Mouse (Mus musculus): Measurements from ENCODE around the gene Olfr1178. TPM values are rescaled to one million over a fixed set of nuclear protein-coding genes. Genes with fewer than 3 reads are reported as not detected.

The Olfr1178 gene
- polyA plus RNA-seq (2012; rRNA removed), result not detected in 2 replicates

- Histone ChIP-seq H3K4me1 (ENCODE audit: control insufficient read depth, insufficient read depth, low read length) (no peaks in the 10 kb centered on the region), H3K27ac (ENCODE audit: control insufficient read depth, insufficient read depth, low read depth, low read length) (no peak within 1 kb of the TSS), H3K4me3 (ENCODE audit: control insufficient read depth, low read depth, low read length) (no peak within 1 kb of the TSS), H3K27me3 (ENCODE audit: control insufficient read depth, insufficient read depth, low read length) (no peaks in the 10 kb centered on the region), H3K36me3 (ENCODE audit: control insufficient read depth, insufficient read depth, low read length) (no peaks in the 10 kb centered on the region)
- TF ChIP-seq POLR2A (IDR thresholded peaks at IDR 0.05; ENCODE audit: control insufficient read depth, low read depth, low read length) (no peak), CTCF (IDR thresholded peaks at IDR 0.05; ENCODE audit: control insufficient read depth, insufficient read depth, insufficient replicate concordance, low read depth, low read length) (no peak)
Measured at GRCm38 (mm10) chr2:88386762-88387161, at the start of gene Olfr1178. Olfr1178 (plus strand) TSS chr2:88387062.

- H3K36me3 ChIP-seq (ENCODE audit: control insufficient read depth, insufficient read depth, low read length), result no peaks in the 10 kb centered on the region
- H3K4me3 ChIP-seq (ENCODE audit: control insufficient read depth, low read depth, low read length), result no peak within 1 kb of the TSS
- no peaks in the 10 kb centered on the region for H3K27me3 ChIP-seq (ENCODE audit: control insufficient read depth, insufficient read depth, low read length)
- no peaks in the 10 kb centered on the region for H3K4me1 ChIP-seq (ENCODE audit: control insufficient read depth, insufficient read depth, low read length)
- TF ChIP-seq CTCF (IDR thresholded peaks at IDR 0.05; ENCODE audit: control insufficient read depth, insufficient read depth, insufficient replicate concordance, low read depth, low read length) (no peak), POLR2A (IDR thresholded peaks at IDR 0.05; ENCODE audit: control insufficient read depth, low read depth, low read length) (no peak)
- H3K27ac ChIP-seq (ENCODE audit: control insufficient read depth, insufficient read depth, low read depth, low read length), result no peak within 1 kb of the TSS
Measured at GRCm38 (mm10) chr2:88346392-88346791, 40.5 kb upstream of the Olfr1178 start, which contains the start of gene Olfr1177-ps. Olfr1177-ps (minus strand) TSS chr2:88346492.

- Histone ChIP-seq H3K36me3 (ENCODE audit: control insufficient read depth, insufficient read depth, low read length) (no peaks in the 10 kb centered on the region), H3K4me3 (ENCODE audit: control insufficient read depth, low read depth, low read length) (no peak overlapping the region), H3K27ac (ENCODE audit: control insufficient read depth, insufficient read depth, low read depth, low read length) (no peak overlapping the region), H3K27me3 (ENCODE audit: control insufficient read depth, insufficient read depth, low read length) (no peaks in the 10 kb centered on the region), H3K4me1 (ENCODE audit: control insufficient read depth, insufficient read depth, low read length) (no peaks in the 10 kb centered on the region)
- TF ChIP-seq CTCF (IDR thresholded peaks at IDR 0.05; ENCODE audit: control insufficient read depth, insufficient read depth, insufficient replicate concordance, low read depth, low read length) (no peak), POLR2A (IDR thresholded peaks at IDR 0.05; ENCODE audit: control insufficient read depth, low read depth, low read length) (no peak)
Measured at GRCm38 (mm10) chr2:88356304-88356703, 30.6 kb upstream of the Olfr1178 start.

- no peaks in the 10 kb centered on the region for H3K4me1 ChIP-seq (ENCODE audit: control insufficient read depth, insufficient read depth, low read length)
- no peaks in the 10 kb centered on the region for H3K27me3 ChIP-seq (ENCODE audit: control insufficient read depth, insufficient read depth, low read length)
- no peak within 1 kb of the TSS for H3K27ac ChIP-seq (ENCODE audit: control insufficient read depth, insufficient read depth, low read depth, low read length)
- no peak within 1 kb of the TSS for H3K4me3 ChIP-seq (ENCODE audit: control insufficient read depth, low read depth, low read length)
- TF ChIP-seq CTCF (IDR thresholded peaks at IDR 0.05; ENCODE audit: control insufficient read depth, insufficient read depth, insufficient replicate concordance, low read depth, low read length) (no peak), POLR2A (IDR thresholded peaks at IDR 0.05; ENCODE audit: control insufficient read depth, low read depth, low read length) (no peak)
- H3K36me3 ChIP-seq (ENCODE audit: control insufficient read depth, insufficient read depth, low read length), result no peaks in the 10 kb centered on the region
Measured at GRCm38 (mm10) chr2:88406353-88406752, 19.5 kb downstream of the Olfr1178 start, which contains the start of gene Olfr1179. Olfr1179 (minus strand) TSS chr2:88406453.

GRCm38 (mm10) chr2:88419051-88419450 lies 32.2 kb downstream of the Olfr1178 start, which contains the start of gene Olfr1180:
Olfr1180 (minus strand) TSS chr2:88419151.
- no peak within 1 kb of the TSS for H3K4me3 ChIP-seq (ENCODE audit: control insufficient read depth, low read depth, low read length)
- no peaks in the 10 kb centered on the region for H3K27me3 ChIP-seq (ENCODE audit: control insufficient read depth, insufficient read depth, low read length)
- no peaks in the 10 kb centered on the region for H3K4me1 ChIP-seq (ENCODE audit: control insufficient read depth, insufficient read depth, low read length)
- H3K27ac ChIP-seq (ENCODE audit: control insufficient read depth, insufficient read depth, low read depth, low read length), result no peak within 1 kb of the TSS
- no peaks in the 10 kb centered on the region for H3K36me3 ChIP-seq (ENCODE audit: control insufficient read depth, insufficient read depth, low read length)
- TF ChIP-seq POLR2A (IDR thresholded peaks at IDR 0.05; ENCODE audit: control insufficient read depth, low read depth, low read length) (no peak), CTCF (IDR thresholded peaks at IDR 0.05; ENCODE audit: control insufficient read depth, insufficient read depth, insufficient replicate concordance, low read depth, low read length) (no peak)

- no peak within 1 kb of the TSS for H3K4me3 ChIP-seq (ENCODE audit: control insufficient read depth, low read depth, low read length)
- H3K4me1 ChIP-seq (ENCODE audit: control insufficient read depth, insufficient read depth, low read length), result peaks cover 2% of the 10 kb centered on the region; the same call in 1 of the 2 replicates
- H3K27me3 ChIP-seq (ENCODE audit: control insufficient read depth, insufficient read depth, low read length), result no peaks in the 10 kb centered on the region
- no peaks in the 10 kb centered on the region for H3K36me3 ChIP-seq (ENCODE audit: control insufficient read depth, insufficient read depth, low read length)
- TF ChIP-seq CTCF (IDR thresholded peaks at IDR 0.05; ENCODE audit: control insufficient read depth, insufficient read depth, insufficient replicate concordance, low read depth, low read length) (no peak), POLR2A (IDR thresholded peaks at IDR 0.05; ENCODE audit: control insufficient read depth, low read depth, low read length) (no peak)
- no peak within 1 kb of the TSS for H3K27ac ChIP-seq (ENCODE audit: control insufficient read depth, insufficient read depth, low read depth, low read length)
Measured at GRCm38 (mm10) chr2:88426071-88426470, 39.2 kb downstream of the Olfr1178 start, which contains the start of gene Olfr1181. Olfr1181 (minus strand) TSS chr2:88426171.

- H3K27me3 ChIP-seq (ENCODE audit: control insufficient read depth, insufficient read depth, low read length), result no peaks in the 10 kb centered on the region
- H3K36me3 ChIP-seq (ENCODE audit: control insufficient read depth, insufficient read depth, low read length), result no peaks in the 10 kb centered on the region
- H3K27ac ChIP-seq (ENCODE audit: control insufficient read depth, insufficient read depth, low read depth, low read length), result no peak within 1 kb of the TSS
- no peak within 1 kb of the TSS for H3K4me3 ChIP-seq (ENCODE audit: control insufficient read depth, low read depth, low read length)
- TF ChIP-seq POLR2A (IDR thresholded peaks at IDR 0.05; ENCODE audit: control insufficient read depth, low read depth, low read length) (no peak), CTCF (IDR thresholded peaks at IDR 0.05; ENCODE audit: control insufficient read depth, insufficient read depth, insufficient replicate concordance, low read depth, low read length) (no peak)
- H3K4me1 ChIP-seq (ENCODE audit: control insufficient read depth, insufficient read depth, low read length), result no peaks in the 10 kb centered on the region
Measured at GRCm38 (mm10) chr2:88449031-88449430, 62.2 kb downstream of the Olfr1178 start, which contains the start of gene Gm13757. Gm13757 (minus strand) TSS chr2:88449131.

Other genes starting within 250 kb of the Olfr1178 start
- gene Olfr1167, start 231.9 kb upstream of the Olfr1178 start, polyA plus RNA-seq (2012; rRNA removed), result not detected in 2 replicates
- gene Olfr1168, start 205.2 kb upstream of the Olfr1178 start, polyA plus RNA-seq (2012; rRNA removed), result not detected in 2 replicates
- gene Olfr1170, start 158.7 kb upstream of the Olfr1178 start, polyA plus RNA-seq (2012; rRNA removed), result not detected in 2 replicates
- gene Olfr1173, start 107.2 kb upstream of the Olfr1178 start, polyA plus RNA-seq (2012; rRNA removed), result not detected in 2 replicates
- gene Olfr1174-ps, start 71.9 kb upstream of the Olfr1178 start, polyA plus RNA-seq (2012; rRNA removed), result not detected in 2 replicates
- gene Olfr1175-ps, start 59.8 kb upstream of the Olfr1178 start, polyA plus RNA-seq (2012; rRNA removed), result not detected in 2 replicates
- gene Olfr1176, start 50.3 kb upstream of the Olfr1178 start, polyA plus RNA-seq (2012; rRNA removed), result not detected in 2 replicates
- not detected in 2 replicates for gene Olfr1177-ps, start 40.6 kb upstream of the Olfr1178 start, polyA plus RNA-seq (2012; rRNA removed)
- gene Olfr1179, start 19.4 kb downstream of the Olfr1178 start, polyA plus RNA-seq (2012; rRNA removed), result not detected in 2 replicates
- gene Olfr1180, start 32.1 kb downstream of the Olfr1178 start, polyA plus RNA-seq (2012; rRNA removed), result not detected in 2 replicates
- not detected in 2 replicates for gene Olfr1181, start 39.1 kb downstream of the Olfr1178 start, polyA plus RNA-seq (2012; rRNA removed)
- gene Gm13757, start 62.1 kb downstream of the Olfr1178 start, polyA plus RNA-seq (2012; rRNA removed), result not detected in 2 replicates
- 0.04 TPM in 1 of 2 replicates, not detected in the other for gene Olfr1183, start 67.8 kb downstream of the Olfr1178 start, polyA plus RNA-seq (2012; rRNA removed)
- gene Olfr1184, start 96.5 kb downstream of the Olfr1178 start, polyA plus RNA-seq (2012; rRNA removed), result not detected in 2 replicates
- not detected in 2 replicates for gene Olfr1185-ps1, start 106.3 kb downstream of the Olfr1178 start, polyA plus RNA-seq (2012; rRNA removed)
- not detected in 2 replicates for gene Olfr1186, start 131.5 kb downstream of the Olfr1178 start, polyA plus RNA-seq (2012; rRNA removed)
- not detected in 2 replicates for gene Olfr1188, start 169.9 kb downstream of the Olfr1178 start, polyA plus RNA-seq (2012; rRNA removed)
- gene Olfr1189, start 199.4 kb downstream of the Olfr1178 start, polyA plus RNA-seq (2012; rRNA removed), result not detected in 2 replicates

Measured in testis, adult 2 months (tissue).